Mouse (Mus musculus) A20 (cell line): ENCODE measurements at regions not wholly inside any gene's neighbourhood (a gene's known extent, or its start where the extent isn't known, plus 50 kb on each side); places are given as distances from the start of the nearest gene placed in this dataset.

Experiments used
- DNase-seq: peaks from one replicate; pipeline ENCODE4 v3.0.0-alpha.2; 2011; ENCODE audit warnings: low read depth, low spot score

DNA sequence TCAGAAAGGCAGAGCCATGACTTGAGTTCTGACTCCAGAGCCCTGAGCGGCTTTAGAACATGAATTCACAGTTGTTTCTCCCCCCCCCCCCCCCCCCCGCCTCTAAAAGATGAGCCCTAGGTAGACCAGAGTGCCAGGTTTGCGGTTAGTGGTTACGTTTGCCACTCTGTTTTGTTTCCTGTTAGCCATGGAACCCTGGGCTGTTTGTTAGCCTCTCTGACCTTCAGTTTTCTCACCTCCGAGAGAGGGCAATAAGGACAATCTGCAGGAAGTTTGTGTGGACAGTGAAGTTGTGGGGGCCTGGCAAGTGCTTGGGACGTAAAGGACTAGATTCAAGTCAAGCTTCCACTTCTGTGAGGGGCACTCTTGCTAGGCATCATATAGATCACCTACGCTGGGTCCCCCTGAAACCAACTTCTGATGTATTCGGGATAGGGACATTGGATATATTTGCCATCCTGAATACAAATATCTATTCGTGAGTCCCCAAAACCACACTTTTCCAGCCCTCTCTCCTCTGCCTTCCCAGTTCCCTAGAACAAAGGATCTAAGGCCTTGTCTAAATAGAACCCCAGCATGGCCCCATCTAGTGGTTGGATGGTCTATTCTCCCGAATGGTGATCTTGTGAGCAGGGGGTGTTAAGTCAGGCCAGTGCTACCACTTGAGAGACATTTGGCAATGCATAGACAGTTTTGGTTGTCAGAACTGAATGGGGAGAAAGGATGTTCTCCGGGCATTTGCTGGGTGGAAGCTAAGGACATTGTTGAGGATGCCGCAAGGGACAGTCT is 145.4 kb upstream of the Tle3 start:
- peak; percentile 36 for DNase-seq

- no peak for DNase-seq
Observed at GRCm38 (mm10) chr9:61227492-61228229, 144.5 kb upstream of the Tle3 start.

- DNase-seq: no peak
Observed at GRCm38 (mm10) chr9:61228230-61228631, 143.9 kb upstream of the Tle3 start.

DNA sequence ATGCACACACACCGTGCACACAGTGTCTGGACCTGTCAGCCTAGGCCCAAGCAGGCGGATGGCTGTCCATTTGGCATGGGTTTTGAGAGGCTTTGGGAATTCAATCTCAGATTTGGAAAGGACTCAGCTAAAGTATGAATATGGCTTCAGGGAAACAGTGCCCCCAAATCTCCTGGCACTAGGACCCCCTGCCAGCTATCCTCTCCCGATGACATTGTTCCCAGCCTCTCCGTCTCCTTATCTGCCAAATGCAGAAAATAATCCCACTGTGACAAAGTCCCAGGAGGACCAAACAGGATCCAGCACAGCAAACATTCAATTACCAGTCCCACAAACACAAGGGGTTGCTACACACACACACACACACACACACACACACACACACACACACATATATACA is 141.9 kb upstream of the Tle3 start:
- DNase-seq: no peak

DNA sequence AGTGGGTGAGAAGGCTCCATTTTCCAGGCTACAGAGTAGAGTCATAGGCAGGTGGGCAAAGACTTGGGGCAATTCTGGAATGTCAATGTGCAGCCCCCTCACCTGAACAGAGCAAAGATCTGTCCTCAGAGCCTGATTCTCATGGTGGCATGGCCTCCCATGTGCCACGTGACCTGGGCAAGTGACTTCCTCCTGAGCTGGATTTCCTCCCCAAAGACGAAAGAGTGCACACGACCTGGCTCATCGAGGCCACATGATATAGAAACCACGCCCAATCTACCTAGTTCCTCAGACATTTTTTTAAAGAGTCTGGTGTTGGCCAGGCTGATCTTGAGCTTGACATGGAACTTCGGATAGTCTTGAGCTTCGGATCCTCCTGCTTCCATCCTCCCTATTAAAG is 139.5 kb upstream of the Tle3 start:
- DNase-seq: no peak

- DNase-seq: no peak
Observed at GRCm38 (mm10) chr9:61233251-61233650, 138.9 kb upstream of the Tle3 start.

- DNase-seq: no peak
Observed at GRCm38 (mm10) chr9:61235653-61236610, 136.2 kb upstream of the Tle3 start.

- DNase-seq: no peak
Observed at GRCm38 (mm10) chr9:61238687-61239250, 133.4 kb upstream of the Tle3 start.

GRCm38 (mm10) chr9:61239328-61239727 is 132.8 kb upstream of the Tle3 start:
- DNase-seq: no peak

GRCm38 (mm10) chr9:61241442-61241841 is 130.7 kb upstream of the Tle3 start:
- no peak for DNase-seq

GRCm38 (mm10) chr9:61242167-61242860 is 129.9 kb upstream of the Tle3 start:
- peak; percentile 86 for DNase-seq

- DNase-seq: peak; percentile 47
Observed at GRCm38 (mm10) chr9:61243289-61243688, 128.9 kb upstream of the Tle3 start.

GRCm38 (mm10) chr9:61249691-61250425 is 122.3 kb upstream of the Tle3 start:
- no peak for DNase-seq

DNA sequence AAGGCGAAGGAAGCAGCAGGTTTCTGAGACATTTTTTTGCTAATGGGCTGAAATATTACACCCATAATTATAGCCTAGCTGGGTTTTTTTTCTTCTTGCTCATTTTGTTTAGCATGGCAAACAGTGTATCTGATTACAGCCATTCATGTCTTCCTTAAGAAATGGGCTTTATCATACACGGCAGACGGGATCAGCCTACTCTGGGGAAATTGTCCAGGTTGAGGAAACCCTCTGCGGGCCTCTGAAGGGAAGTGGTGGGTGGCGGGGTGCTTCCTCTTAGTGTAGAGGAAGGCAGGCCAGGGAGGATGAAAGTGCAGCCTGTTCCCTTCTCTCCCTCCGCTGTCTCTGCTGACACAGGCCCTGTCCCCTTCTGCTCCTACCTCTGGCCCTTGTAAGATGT is 120.6 kb upstream of the Tle3 start:
- peak; percentile 31 for DNase-seq

DNA sequence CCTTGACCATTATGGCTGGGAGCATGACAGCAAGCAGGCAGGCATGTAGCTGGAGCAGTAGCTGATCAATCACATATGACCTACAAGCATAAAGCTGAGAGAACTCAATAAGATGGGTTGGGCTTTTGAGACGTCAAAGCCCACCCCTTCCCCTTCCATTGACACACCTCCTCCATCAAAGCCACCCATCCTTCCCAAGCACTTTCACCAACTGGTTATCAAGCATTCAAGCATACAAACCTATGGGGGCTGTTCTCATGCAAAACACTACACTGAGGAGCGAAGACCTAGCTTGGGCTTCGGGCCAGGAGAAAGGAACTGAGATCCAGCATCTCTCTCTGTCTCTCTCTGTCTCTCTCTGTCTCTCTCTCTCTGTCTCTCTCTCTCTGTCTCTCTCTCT is 118.4 kb upstream of the Tle3 start:
- no peak for DNase-seq

DNA sequence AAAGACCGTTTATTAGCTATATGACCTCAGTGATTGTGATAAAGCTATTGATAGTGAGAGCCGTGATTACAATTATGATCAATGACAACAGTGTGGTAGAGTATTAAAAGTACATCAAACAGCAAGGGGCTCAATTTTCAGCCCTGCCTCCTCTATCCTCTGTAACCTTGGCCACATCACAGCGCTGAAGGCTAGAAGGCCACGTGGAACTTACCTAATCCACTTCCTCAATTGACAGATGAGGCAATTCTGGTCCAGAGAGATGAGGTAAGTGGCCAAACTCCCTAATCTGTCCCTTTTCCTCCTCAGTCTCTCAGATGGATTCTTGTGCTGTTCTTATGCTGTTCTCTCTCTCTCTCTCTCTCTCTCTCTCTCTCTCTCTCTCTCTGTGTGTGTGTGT is 114.7 kb upstream of the Tle3 start:
- DNase-seq: no peak

GRCm38 (mm10) chr9:61258100-61258499 is 114.1 kb upstream of the Tle3 start:
- no peak for DNase-seq

DNA sequence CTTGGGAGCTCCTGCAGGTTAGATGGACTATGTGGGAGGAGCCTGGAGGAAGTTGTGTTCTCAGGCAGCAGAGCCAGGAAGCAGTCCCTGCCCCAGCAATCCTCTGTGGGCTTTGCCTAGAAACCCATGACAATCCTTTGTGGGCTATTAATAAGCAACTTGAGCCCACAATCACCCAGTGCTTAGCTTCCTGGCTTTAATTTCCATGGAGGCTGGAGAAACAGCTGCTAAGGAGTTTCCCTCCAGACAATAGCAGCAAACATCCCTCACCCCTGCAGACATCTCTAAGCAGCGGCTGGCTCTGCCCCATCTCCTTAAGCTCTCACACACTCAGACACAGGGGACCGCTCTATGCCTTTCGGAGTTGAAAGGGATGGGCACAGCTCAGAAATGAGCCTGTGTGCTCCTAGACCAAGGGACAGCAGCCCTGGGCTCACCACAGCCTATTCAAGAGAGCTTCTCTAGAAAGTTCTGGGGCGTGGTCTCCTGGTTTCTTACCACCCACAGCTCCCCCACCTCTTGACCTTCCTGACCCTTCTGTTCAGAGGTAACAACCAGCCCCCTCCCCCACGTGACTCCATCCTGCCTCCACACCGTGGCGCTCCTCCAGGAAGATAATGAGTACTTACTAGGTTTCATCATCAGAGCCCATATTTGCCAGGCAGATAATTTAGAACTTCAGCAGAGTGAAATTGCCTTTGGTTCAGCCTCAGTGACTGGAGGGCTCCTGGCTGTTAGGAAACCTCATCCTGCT is 112.6 kb upstream of the Tle3 start:
- DNase-seq: no peak

GRCm38 (mm10) chr9:61261263-61261662 is 110.9 kb upstream of the Tle3 start:
- DNase-seq: no peak
